Mouse (Mus musculus) common myeloid progenitor, adult 5-6 weeks (primary cell): ENCODE results near the gene 5730455P16Rik. TPM values are rescaled to one million over a fixed set of nuclear protein-coding genes. Genes with fewer than 3 reads are reported as not detected.

Source experiments
- total RNA-seq: library from RNA; stranded (forward); fragments of 200-1000, 187-1606 nt; gene quantifications from 2 replicates; pipeline ENCODE4 v1.2.3, GENCODE M21; 2017

Gene 5730455P16Rik
- total RNA-seq, 1 experiment from 2014 or later: 14.2 TPM

Other genes with a start within 250 kb of the 5730455P16Rik start
- 9.3 and 11.6 TPM in 2 replicates for gene Tefm, start 235.9 kb downstream of the 5730455P16Rik start, total RNA-seq
- not detected in 2 replicates for gene Adap2, start 223.9 kb downstream of the 5730455P16Rik start, total RNA-seq
- gene Rnf135, start 194.2 kb downstream of the 5730455P16Rik start, total RNA-seq: 5.6 and 8.1 TPM in 2 replicates
- gene Rhot1, start 169.0 kb downstream of the 5730455P16Rik start, total RNA-seq: 57.0 and 82.5 TPM in 2 replicates
- gene Rhbdl3, start 77.1 kb downstream of the 5730455P16Rik start, total RNA-seq: 0.73 and 1.5 TPM in 2 replicates
- 244 and 248 TPM in 2 replicates for gene Zfp207, start 5.2 kb upstream of the 5730455P16Rik start, total RNA-seq
- 81.0 and 107 TPM in 2 replicates for gene Psmd11, start 50.6 kb upstream of the 5730455P16Rik start, total RNA-seq
- gene Cdk5r1, start 99.0 kb upstream of the 5730455P16Rik start, total RNA-seq: 1.5 and 6.5 TPM in 2 replicates